Mouse (Mus musculus) heart, adult 2 months (tissue): Measurements from ENCODE around the gene Gm10840. TPM values are rescaled to one million over a fixed set of nuclear protein-coding genes. Genes with fewer than 3 reads are reported as not detected.
A peak's percentile ranks its signal among the peaks of the same experiment; 100 is the strongest.

Experiments
- DNase-seq, 2 experiments: peaks; one replicate each; pipeline ENCODE4 v3.0.0; 2021
- H3K27ac ChIP-seq: fragments of 200-600 bp; 2 replicates; pipeline ENCODE4 v1.8.1; 2022
- H3K27me3 ChIP-seq: fragments of 200-500 bp; 2 replicates; pipeline ENCODE4 v1.6.1; 2012; ENCODE audit warnings: mild to moderate bottlenecking, low read length, inconsistent platforms, mixed read lengths; ENCODE audit not compliant: control insufficient read depth, insufficient read depth
- H3K36me3 ChIP-seq: fragments of 200-500 bp; 2 replicates; pipeline ENCODE4 v1.6.1; 2012; ENCODE audit warnings: low read length, inconsistent platforms; ENCODE audit not compliant: control insufficient read depth, insufficient read depth
- H3K4me1 ChIP-seq: fragments of 200-500 bp; 2 replicates; pipeline ENCODE4 v1.6.1; 2011; ENCODE audit warnings: low read length; ENCODE audit not compliant: control insufficient read depth, insufficient read depth
- H3K4me3 ChIP-seq: fragments of 200-600 bp; 2 replicates; pipeline ENCODE4 v1.8.1; 2022
- H3K79me2 ChIP-seq: fragments of 200-500 bp; replicated peaks from 2 replicates; pipeline ENCODE4 v1.6.1; 2012; ENCODE audit warnings: mild to moderate bottlenecking, inconsistent platforms, low read length, moderate library complexity, mixed read lengths; ENCODE audit not compliant: control insufficient read depth, insufficient read depth
- H3K9ac ChIP-seq: fragments of 200-500 bp; 2 replicates; pipeline ENCODE4 v1.6.1; 2012; ENCODE audit warnings: low read depth, mild to moderate bottlenecking, control low read depth, inconsistent platforms, low read length, mixed read lengths
- CTCF ChIP-seq: fragments of 200-600 bp; IDR thresholded peaks from 2 replicates; pipeline ENCODE4 v1.8.1; 2022; ENCODE audit warnings: antibody characterized with exemption, mild to moderate bottlenecking, moderate library complexity
- EP300 ChIP-seq: fragments of 200-500 bp; IDR thresholded peaks from 2 replicates; pipeline ENCODE4 v1.6.1; 2011; ENCODE audit warnings: low read depth, low read length, control low read depth; ENCODE audit not compliant: insufficient read depth
- POLR2A ChIP-seq: fragments of 200-500 bp; IDR thresholded peaks from 2 replicates; pipeline ENCODE4 v1.6.1; 2011; ENCODE audit warnings: mild to moderate bottlenecking, low read depth, low read length, control low read depth; ENCODE audit not compliant: insufficient read depth
- WGBS: fragments of 180-500 bp; shearing (Covaris S2); methylation state at CpG from one replicate; pipeline ENCODE4 v1.1.7; 2018; 5-methylcytosine and 5-hydroxymethylcytosine counted together
- intact Hi-C: fragments of 180-260 bp; cut with DNase I; formaldehyde crosslinking; loops from one replicate; pipeline ENCODE4 v1.15.1; 2025
- polyA plus RNA-seq: library from polyadenylated mRNA; depleted of rRNA; stranded (reverse); fragments of >200 nt; gene quantifications from 2 replicates; pipeline ENCODE4 v1.2.3, GENCODE M21; 2012
- total RNA-seq, 2 experiments: library from RNA; stranded (reverse); gene quantifications; 2 replicates each; pipeline ENCODE4 v1.2.3; 2021

The Gm10840 gene
- total and polyA plus RNA-seq, 3 experiments, result not detected

DNA sequence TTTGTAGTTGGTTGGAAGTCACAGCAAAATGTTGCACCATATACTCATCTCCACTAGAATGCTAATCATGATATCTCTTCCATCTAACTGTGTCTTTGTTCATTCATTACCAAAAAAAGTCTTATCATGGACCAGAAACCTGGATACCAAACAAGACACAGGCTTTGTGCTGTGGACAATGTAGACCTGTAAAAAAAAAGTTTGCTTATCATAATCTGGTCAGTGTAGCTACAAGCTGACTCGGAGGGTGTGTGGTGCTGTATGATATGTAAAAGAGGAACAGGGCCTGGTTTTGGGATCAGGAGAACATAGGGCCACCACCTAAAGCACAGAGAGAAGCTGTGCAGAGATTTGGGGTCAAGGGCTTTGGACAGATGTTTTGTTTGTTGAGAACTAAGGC is 31.2 kb upstream of the Gm10840 start:
- WGBS, result 49% methylated on average over 1 of the region's 1 CpGs
- H3K4me1 ChIP-seq, result peaks cover 3% of the 10 kb centered on the region
- no peak overlapping the region for H3K9ac ChIP-seq
- H3K27me3 ChIP-seq, result no peaks in the 10 kb centered on the region
- intact Hi-C loops, result no loop called here
- H3K36me3 ChIP-seq, result peaks cover 15% of the 10 kb centered on the region
- no peak overlapping the region for H3K4me3 ChIP-seq
- no peaks in the 10 kb centered on the region; the same call in 1 of the 2 replicates for H3K79me2 ChIP-seq
- no peak overlapping the region for H3K27ac ChIP-seq
- no peak for DNase-seq
- no peak for TF ChIP-seq POLR2A
- TF ChIP-seq EP300, result no peak
- no peak for TF ChIP-seq CTCF

- H3K36me3 ChIP-seq, result peaks cover 20% of the 10 kb centered on the region
- TF ChIP-seq POLR2A (no peak), CTCF (no peak), EP300 (no peak)
- peaks cover 7% of the 10 kb centered on the region for H3K4me1 ChIP-seq
- intact Hi-C loops, result no loop called here
- no peak overlapping the region for H3K27ac ChIP-seq
- H3K27me3 ChIP-seq, result no peaks in the 10 kb centered on the region
- WGBS, result 95% methylated on average over 5 of the region's 5 CpGs
- DNase-seq, result no peak
- no peaks in the 10 kb centered on the region; the same call in 1 of the 2 replicates for H3K79me2 ChIP-seq
- H3K9ac ChIP-seq, result no peak overlapping the region
- H3K4me3 ChIP-seq, result no peak overlapping the region
Observed at GRCm38 (mm10) chr11:106132516-106132915, 28.1 kb upstream of the Gm10840 start.

GRCm38 (mm10) chr11:106134580-106135528 is 25.8 kb upstream of the Gm10840 start:
- H3K4me1 ChIP-seq, result peaks cover 7% of the 10 kb centered on the region
- H3K9ac ChIP-seq, result peak overlapping the region; percentile 50
- no peaks in the 10 kb centered on the region; the same call in 1 of the 2 replicates for H3K79me2 ChIP-seq
- peak overlapping the region; percentile 80 for H3K27ac ChIP-seq
- DNase-seq, result peak; percentile 82 to 89
- peaks cover 20% of the 10 kb centered on the region for H3K36me3 ChIP-seq
- intact Hi-C loops, result loop anchor here (1.0 kb wide), 1 partner anchor 50 kb away; no protein-coding TSS in a partner anchor
- H3K4me3 ChIP-seq, result peak overlapping the region; percentile 40
- no peaks in the 10 kb centered on the region for H3K27me3 ChIP-seq
- 17% methylated on average over 8 of the region's 8 CpGs for WGBS
- TF ChIP-seq EP300 (peak; percentile 99), POLR2A (peak; percentile 57; the same call in 1 of the 2 replicates), CTCF (peak; percentile 56)

DNA sequence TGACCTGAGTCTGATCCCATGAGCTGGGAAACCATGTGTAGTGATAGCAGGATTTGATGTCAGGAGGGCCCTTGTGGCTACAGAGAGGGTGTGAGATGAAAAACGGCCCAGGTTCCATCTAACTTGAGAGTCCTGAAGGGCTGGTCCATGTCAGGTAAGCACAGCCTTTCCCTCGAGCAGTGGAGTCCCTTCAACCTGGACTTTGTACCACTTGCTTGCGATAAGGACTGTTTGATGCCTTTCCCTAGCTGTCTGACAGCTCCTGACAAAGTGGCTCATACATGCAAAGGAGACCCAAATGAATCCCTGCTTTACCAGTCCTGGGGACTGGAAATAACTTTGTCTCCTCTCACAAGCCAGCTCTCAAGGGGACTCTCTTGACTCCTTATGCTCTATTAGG is 9.4 kb upstream of the Gm10840 start:
- DNase-seq, result no peak
- Histone ChIP-seq H3K27ac (no peak overlapping the region), H3K36me3 (no peaks in the 10 kb centered on the region; the same call in 1 of the 2 replicates), H3K4me3 (no peak overlapping the region), H3K79me2 (no peaks in the 10 kb centered on the region), H3K27me3 (no peaks in the 10 kb centered on the region), H3K4me1 (no peaks in the 10 kb centered on the region; the same call in 1 of the 2 replicates), H3K9ac (no peak overlapping the region)
- intact Hi-C loops, result no loop called here
- 82% methylated on average over 3 of the region's 3 CpGs for WGBS
- TF ChIP-seq EP300 (no peak), CTCF (no peak)

GRCm38 (mm10) chr11:106152132-106152531 is 8.5 kb upstream of the Gm10840 start:
- Histone ChIP-seq H3K27ac (no peak overlapping the region), H3K4me3 (no peak overlapping the region), H3K79me2 (no peaks in the 10 kb centered on the region), H3K9ac (no peak overlapping the region), H3K27me3 (no peaks in the 10 kb centered on the region), H3K4me1 (no peaks in the 10 kb centered on the region; the same call in 1 of the 2 replicates), H3K36me3 (no peaks in the 10 kb centered on the region; the same call in 1 of the 2 replicates)
- no peak for DNase-seq
- intact Hi-C loops, result no loop called here
- TF ChIP-seq EP300 (no peak), POLR2A (no peak), CTCF (no peak)
- WGBS, result 72% methylated on average over 8 of the region's 8 CpGs

- H3K9ac ChIP-seq, result no peak overlapping the region
- TF ChIP-seq POLR2A (no peak), CTCF (no peak), EP300 (no peak)
- intact Hi-C loops, result no loop called here
- 73% methylated on average over 5 of the region's 5 CpGs for WGBS
- no peak overlapping the region for H3K27ac ChIP-seq
- no peaks in the 10 kb centered on the region for H3K79me2 ChIP-seq
- H3K4me1 ChIP-seq, result peaks cover 1% of the 10 kb centered on the region; the same call in 1 of the 2 replicates
- H3K4me3 ChIP-seq, result no peak overlapping the region
- H3K36me3 ChIP-seq, result no peaks in the 10 kb centered on the region
- DNase-seq, result no peak
- H3K27me3 ChIP-seq, result no peaks in the 10 kb centered on the region
Observed at GRCm38 (mm10) chr11:106154091-106154490, 6.6 kb upstream of the Gm10840 start.
